Mouse (Mus musculus) G1E (cell line): Measurements from ENCODE around the gene Chd9.

Experiments used
- CTCF ChIP-seq: IDR thresholded peaks from 2 replicates; pipeline ENCODE4 v1.5.1; 2012; ENCODE audit warnings: low read depth, low read length, inconsistent platforms, mixed read lengths
- GATA1 ChIP-seq: IDR thresholded peaks from 2 replicates; pipeline ENCODE4 v1.6.1; 2012; ENCODE audit warnings: borderline replicate concordance, low read length, inconsistent platforms, mixed read lengths
- GATA2 ChIP-seq: IDR thresholded peaks from 2 replicates; pipeline ENCODE4 v1.6.1; 2012; ENCODE audit warnings: low read depth, low read length, inconsistent platforms, borderline replicate concordance
- POLR2AphosphoS5 ChIP-seq: IDR thresholded peaks from 2 replicates; pipeline ENCODE4 v1.6.1; 2012; ENCODE audit warnings: low read depth, low read length, inconsistent platforms; ENCODE audit not compliant: insufficient replicate concordance
- TAL1 ChIP-seq: conservative IDR thresholded peaks from 2 replicates; pipeline ENCODE4 v1.6.1; 2012; ENCODE audit warnings: low read depth, low read length, inconsistent platforms, mixed read lengths

- no peak for TF ChIP-seq CTCF
- no peak for TF ChIP-seq TAL1
- no peak for TF ChIP-seq GATA1
- TF ChIP-seq GATA2 = no peak
- TF ChIP-seq POLR2AphosphoS5 = no peak
Observed at GRCm38 (mm10) chr8:90867911-90868310, 39.8 kb downstream of the Chd9 start.
